Mouse (Mus musculus): ENCODE results near the gene Fstl1.

DNA sequence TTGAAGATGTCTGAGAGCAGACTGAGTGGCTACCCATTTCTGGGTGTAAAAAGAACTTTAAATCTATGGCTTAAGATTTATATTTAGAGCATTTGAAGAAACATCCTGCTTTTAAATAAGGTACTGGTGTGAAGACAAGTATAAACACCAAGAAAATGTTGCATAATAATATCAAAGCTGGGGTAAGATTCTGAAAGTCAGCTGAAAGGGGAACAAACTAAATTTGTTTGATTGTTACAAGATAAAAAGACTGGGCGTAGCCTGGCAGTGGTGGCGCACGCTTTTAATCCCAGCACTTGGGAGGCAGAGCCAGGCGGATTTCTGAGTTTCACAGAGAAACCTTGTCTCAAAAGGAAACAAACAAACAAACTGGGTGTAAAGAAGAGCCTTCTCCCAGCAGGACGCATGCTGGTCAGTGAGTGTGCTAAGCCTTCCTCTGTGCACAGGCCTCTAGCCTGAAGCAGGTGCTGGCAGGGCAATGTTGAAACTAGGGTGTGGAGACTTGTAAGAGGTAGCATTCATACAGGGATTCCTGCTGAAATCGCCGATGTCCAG is 102.4 kb downstream of the Fstl1 start:
- TF ChIP-seq POLR2A (IDR thresholded peaks at IDR 0.05; ENCODE audit: insufficient read depth, low read length) (no peak), CTCF (IDR thresholded peaks at IDR 0.05; ENCODE audit: low read depth, low read length) (no peak), EP300 (IDR thresholded peaks at IDR 0.05; ENCODE audit: insufficient read depth, low read depth, low read length) (no peak)
